Mouse (Mus musculus): ENCODE measurements around the gene Timm8b. TPM values are rescaled to one million over a fixed set of nuclear protein-coding genes. Genes with fewer than 3 reads are reported as not detected.
A peak's percentile ranks its signal among the peaks of the same experiment; 100 is the strongest.

Gene Timm8b
- polyA plus RNA-seq, 1 experiment: 145 TPM

DNA sequence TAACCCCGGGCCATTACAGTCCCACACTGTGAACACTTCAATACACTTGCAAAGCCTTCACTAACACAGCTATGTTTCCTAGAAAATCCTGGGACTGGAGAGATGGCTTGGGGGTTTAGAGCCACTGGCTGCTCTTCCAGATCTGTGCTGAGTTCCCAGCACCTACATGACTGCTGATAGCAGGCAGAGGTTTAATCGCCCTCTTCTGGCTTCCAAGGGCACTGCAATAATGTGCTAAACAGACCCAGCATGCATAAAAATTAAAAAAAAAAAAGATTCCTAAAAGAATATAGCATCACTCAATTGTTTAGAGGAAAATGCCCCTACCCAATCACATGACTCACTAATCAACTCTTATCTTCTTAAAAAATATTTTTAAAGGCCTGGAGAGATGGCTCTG, 29.3 kb downstream of the Timm8b start:
- no peak overlapping the region for H3K27ac ChIP-seq (ENCODE audit: insufficient read depth, low read length)
- TF ChIP-seq EP300 (IDR thresholded peaks at IDR 0.05; ENCODE audit: insufficient read depth, low read depth, low read length) (no peak), CTCF (IDR thresholded peaks at IDR 0.05; ENCODE audit: low read depth, low read length) (peak; percentile 32), POLR2A (IDR thresholded peaks at IDR 0.05; ENCODE audit: insufficient read depth, low read length) (no peak)
- peaks cover 4% of the 10 kb centered on the region for H3K36me3 ChIP-seq (ENCODE audit: control insufficient read depth, insufficient read depth, low read length, poor library complexity, severe bottlenecking)
- peaks cover 3% of the 10 kb centered on the region for H3K4me1 ChIP-seq (ENCODE audit: control insufficient read depth, insufficient read depth, low read length)
- H3K9ac ChIP-seq (ENCODE audit: low read depth, poor library complexity, severe bottlenecking): no peak overlapping the region
- peaks cover 3% of the 10 kb centered on the region; the same call in 1 of the 2 replicates for H3K9me3 ChIP-seq (replicated peaks; ENCODE audit: control insufficient read depth, insufficient read depth, low read length, poor library complexity, severe bottlenecking)
- no peaks in the 10 kb centered on the region for H3K27me3 ChIP-seq (ENCODE audit: control insufficient read depth, insufficient read depth, low read length, poor library complexity, severe bottlenecking)
- H3K4me3 ChIP-seq (ENCODE audit: low read depth, low read length): no peak overlapping the region

DNA sequence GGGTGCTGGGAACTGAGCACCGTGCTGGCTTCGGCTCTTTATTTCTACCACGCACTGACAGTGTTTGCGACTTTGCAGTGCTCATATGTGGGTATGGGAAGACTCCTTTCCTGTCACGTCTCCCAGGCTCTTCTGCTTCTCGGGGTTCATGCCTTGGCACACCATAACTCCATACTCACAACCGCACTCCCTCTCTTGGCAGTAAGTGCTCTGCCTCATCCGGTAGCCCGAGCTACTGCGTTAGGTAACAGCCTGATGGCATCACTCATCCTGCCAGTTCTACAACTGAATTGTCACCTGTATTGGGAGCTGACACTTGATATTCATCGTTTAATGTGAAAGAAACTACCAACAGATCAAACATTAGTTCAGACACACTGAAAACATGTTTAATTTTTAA, 30.6 kb downstream of the Timm8b start:
- Histone ChIP-seq H3K27ac (ENCODE audit: insufficient read depth, low read length) (no peak overlapping the region), H3K4me1 (ENCODE audit: control insufficient read depth, insufficient read depth, low read length) (peaks cover 3% of the 10 kb centered on the region), H3K4me3 (ENCODE audit: low read depth, low read length) (no peak overlapping the region), H3K9ac (ENCODE audit: low read depth, poor library complexity, severe bottlenecking) (no peak overlapping the region), H3K36me3 (ENCODE audit: control insufficient read depth, insufficient read depth, low read length, poor library complexity, severe bottlenecking) (peaks cover 6% of the 10 kb centered on the region), H3K9me3 (replicated peaks; ENCODE audit: control insufficient read depth, insufficient read depth, low read length, poor library complexity, severe bottlenecking) (peaks cover 3% of the 10 kb centered on the region; the same call in 1 of the 2 replicates), H3K27me3 (ENCODE audit: control insufficient read depth, insufficient read depth, low read length, poor library complexity, severe bottlenecking) (no peaks in the 10 kb centered on the region)
- no peak for TF ChIP-seq POLR2A (IDR thresholded peaks at IDR 0.05; ENCODE audit: insufficient read depth, low read length)
- no peak for TF ChIP-seq EP300 (IDR thresholded peaks at IDR 0.05; ENCODE audit: insufficient read depth, low read depth, low read length)
- TF ChIP-seq CTCF (IDR thresholded peaks at IDR 0.05; ENCODE audit: low read depth, low read length): no peak

DNA sequence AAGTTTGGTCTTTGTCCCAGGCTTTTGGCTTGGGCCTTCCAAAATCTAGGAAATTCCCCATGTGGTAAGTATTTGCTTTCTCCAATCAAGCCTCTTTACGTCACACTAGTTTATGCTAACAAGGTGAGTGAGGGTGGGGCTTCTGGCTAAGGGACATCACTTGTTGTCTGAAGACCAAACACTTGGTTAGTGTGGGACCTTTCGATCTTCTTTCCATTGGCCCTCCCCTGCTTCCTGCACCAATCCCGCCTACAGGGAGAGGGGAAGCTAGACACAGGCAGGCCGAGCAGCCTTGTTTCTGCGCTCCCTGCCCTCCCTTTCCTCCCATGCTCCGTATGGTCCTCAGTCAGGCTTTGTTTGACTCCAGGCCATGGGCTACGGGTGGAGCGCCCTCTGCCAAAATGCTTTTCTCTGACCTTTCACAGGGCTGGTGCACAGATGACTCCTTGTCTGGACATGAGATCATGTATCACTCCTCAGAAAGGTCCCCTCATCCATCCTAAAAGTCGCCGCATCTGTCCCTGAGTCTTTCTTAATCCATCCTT, 43.2 kb downstream of the Timm8b start:
- Histone ChIP-seq H3K4me3 (ENCODE audit: low read depth, low read length) (no peak overlapping the region), H3K36me3 (ENCODE audit: control insufficient read depth, insufficient read depth, low read length, poor library complexity, severe bottlenecking) (peaks cover 37% of the 10 kb centered on the region), H3K27ac (ENCODE audit: insufficient read depth, low read length) (no peak overlapping the region), H3K9ac (ENCODE audit: low read depth, poor library complexity, severe bottlenecking) (no peak overlapping the region), H3K27me3 (ENCODE audit: control insufficient read depth, insufficient read depth, low read length, poor library complexity, severe bottlenecking) (no peaks in the 10 kb centered on the region), H3K4me1 (ENCODE audit: control insufficient read depth, insufficient read depth, low read length) (peaks cover 2% of the 10 kb centered on the region), H3K9me3 (replicated peaks; ENCODE audit: control insufficient read depth, insufficient read depth, low read length, poor library complexity, severe bottlenecking) (no peaks in the 10 kb centered on the region)
- TF ChIP-seq CTCF (IDR thresholded peaks at IDR 0.05; ENCODE audit: low read depth, low read length): no peak
- no peak for TF ChIP-seq EP300 (IDR thresholded peaks at IDR 0.05; ENCODE audit: insufficient read depth, low read depth, low read length)
- no peak for TF ChIP-seq POLR2A (IDR thresholded peaks at IDR 0.05; ENCODE audit: insufficient read depth, low read length)

DNA sequence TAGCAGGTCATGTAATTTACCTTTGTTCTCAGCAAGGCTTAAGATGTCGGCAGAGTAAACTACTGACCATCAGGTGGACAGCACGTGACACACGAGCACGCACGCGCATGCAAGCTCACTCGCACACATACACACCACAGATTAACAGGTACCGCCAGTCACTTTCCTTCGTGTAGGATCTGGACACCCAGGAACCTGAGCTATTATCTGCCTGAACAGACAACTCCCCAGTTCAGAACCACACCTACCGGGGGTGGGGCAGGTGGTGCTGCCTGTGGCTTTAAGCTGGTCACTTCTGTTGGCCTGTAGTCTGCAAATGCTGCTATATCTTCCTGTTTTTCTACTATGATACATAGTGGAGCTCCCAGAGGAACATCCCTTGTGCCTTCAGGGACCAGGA, 46.8 kb downstream of the Timm8b start:
- Histone ChIP-seq H3K27ac (ENCODE audit: insufficient read depth, low read length) (no peak overlapping the region), H3K27me3 (ENCODE audit: control insufficient read depth, insufficient read depth, low read length, poor library complexity, severe bottlenecking) (no peaks in the 10 kb centered on the region), H3K9ac (ENCODE audit: low read depth, poor library complexity, severe bottlenecking) (no peak overlapping the region), H3K4me3 (ENCODE audit: low read depth, low read length) (no peak overlapping the region), H3K36me3 (ENCODE audit: control insufficient read depth, insufficient read depth, low read length, poor library complexity, severe bottlenecking) (peaks cover 24% of the 10 kb centered on the region), H3K9me3 (replicated peaks; ENCODE audit: control insufficient read depth, insufficient read depth, low read length, poor library complexity, severe bottlenecking) (no peaks in the 10 kb centered on the region), H3K4me1 (ENCODE audit: control insufficient read depth, insufficient read depth, low read length) (peaks cover 2% of the 10 kb centered on the region)
- TF ChIP-seq EP300 (IDR thresholded peaks at IDR 0.05; ENCODE audit: insufficient read depth, low read depth, low read length): no peak
- TF ChIP-seq CTCF (IDR thresholded peaks at IDR 0.05; ENCODE audit: low read depth, low read length): no peak
- TF ChIP-seq POLR2A (IDR thresholded peaks at IDR 0.05; ENCODE audit: insufficient read depth, low read length): no peak

Other genes starting within 250 kb of the Timm8b start
- gene Plet1, start 109.4 kb upstream of the Timm8b start, polyA plus RNA-seq (2011; ENCODE audit: insufficient read depth, insufficient read length, low read depth, missing spikeins): 22.7 and 30.9 TPM in 2 replicates
- gene Pts, start 75.2 kb upstream of the Timm8b start, polyA plus RNA-seq (2011; ENCODE audit: insufficient read depth, insufficient read length, low read depth, missing spikeins): 34.3 and 34.4 TPM in 2 replicates
- gene Il18, start 49.1 kb upstream of the Timm8b start, polyA plus RNA-seq (2011; ENCODE audit: insufficient read depth, insufficient read length, low read depth, missing spikeins): 1.2 and 2.1 TPM in 2 replicates
- not detected in 2 replicates for gene Bco2, start 48.7 kb upstream of the Timm8b start, polyA plus RNA-seq (2011; ENCODE audit: insufficient read depth, insufficient read length, low read depth, missing spikeins)
- not detected in 2 replicates for gene Tex12, start 42.6 kb upstream of the Timm8b start, polyA plus RNA-seq (2011; ENCODE audit: insufficient read depth, insufficient read length, low read depth, missing spikeins)
- 145 and 156 TPM in 2 replicates for gene Sdhd, start 98 bp upstream of the Timm8b start, polyA plus RNA-seq (2011; ENCODE audit: insufficient read depth, insufficient read length, low read depth, missing spikeins)
- gene Pih1d2, start 13.4 kb downstream of the Timm8b start, polyA plus RNA-seq (2011; ENCODE audit: insufficient read depth, insufficient read length, low read depth, missing spikeins): 5.6 and 7.3 TPM in 2 replicates
- 40.4 and 46.9 TPM in 2 replicates for gene Nkapd1, start 13.6 kb downstream of the Timm8b start, polyA plus RNA-seq (2011; ENCODE audit: insufficient read depth, insufficient read length, low read depth, missing spikeins)
- 68.3 and 68.4 TPM in 2 replicates for gene Dlat, start 55.9 kb downstream of the Timm8b start, polyA plus RNA-seq (2011; ENCODE audit: insufficient read depth, insufficient read length, low read depth, missing spikeins)
- 10.1 and 11.1 TPM in 2 replicates for gene Dixdc1, start 135.6 kb downstream of the Timm8b start, polyA plus RNA-seq (2011; ENCODE audit: insufficient read depth, insufficient read length, low read depth, missing spikeins)
- gene 2310030G06Rik, start 142.6 kb downstream of the Timm8b start, polyA plus RNA-seq (2011; ENCODE audit: insufficient read depth, insufficient read length, low read depth, missing spikeins): 23.7 and 31.2 TPM in 2 replicates
- 125 and 126 TPM in 2 replicates for gene Cryab, start 147.4 kb downstream of the Timm8b start, polyA plus RNA-seq (2011; ENCODE audit: insufficient read depth, insufficient read length, low read depth, missing spikeins)
- 22.3 and 22.7 TPM in 2 replicates for gene Hspb2, start 148.4 kb downstream of the Timm8b start, polyA plus RNA-seq (2011; ENCODE audit: insufficient read depth, insufficient read length, low read depth, missing spikeins)
- 8.5 and 9.0 TPM in 2 replicates for gene Fdxacb1, start 164.3 kb downstream of the Timm8b start, polyA plus RNA-seq (2011; ENCODE audit: insufficient read depth, insufficient read length, low read depth, missing spikeins)
- gene Alg9, start 171.1 kb downstream of the Timm8b start, polyA plus RNA-seq (2011; ENCODE audit: insufficient read depth, insufficient read length, low read depth, missing spikeins): 23.5 and 30.3 TPM in 2 replicates
- 12.4 and 13.1 TPM in 2 replicates for gene 1110032A03Rik, start 171.6 kb downstream of the Timm8b start, polyA plus RNA-seq (2011; ENCODE audit: insufficient read depth, insufficient read length, low read depth, missing spikeins)
- gene Ppp2r1b, start 241.4 kb downstream of the Timm8b start, polyA plus RNA-seq (2011; ENCODE audit: insufficient read depth, insufficient read length, low read depth, missing spikeins): 56.4 and 61.9 TPM in 2 replicates